Mouse (Mus musculus) embryonic fibroblast, embryonic 13.5 days (primary cell): ENCODE measurements around the gene Cecr2.

Experiments used
- CTCF ChIP-seq: IDR thresholded peaks from 2 replicates; pipeline ENCODE4 v1.5.1; 2011; ENCODE audit warnings: mild to moderate bottlenecking, control low read depth, low read length, moderate library complexity, borderline replicate concordance; ENCODE audit not compliant: insufficient read depth
- POLR2A ChIP-seq: IDR thresholded peaks from 2 replicates; pipeline ENCODE4 v1.6.1; 2011; ENCODE audit warnings: low read depth, mild to moderate bottlenecking, control low read depth, low read length, moderate library complexity

DNA sequence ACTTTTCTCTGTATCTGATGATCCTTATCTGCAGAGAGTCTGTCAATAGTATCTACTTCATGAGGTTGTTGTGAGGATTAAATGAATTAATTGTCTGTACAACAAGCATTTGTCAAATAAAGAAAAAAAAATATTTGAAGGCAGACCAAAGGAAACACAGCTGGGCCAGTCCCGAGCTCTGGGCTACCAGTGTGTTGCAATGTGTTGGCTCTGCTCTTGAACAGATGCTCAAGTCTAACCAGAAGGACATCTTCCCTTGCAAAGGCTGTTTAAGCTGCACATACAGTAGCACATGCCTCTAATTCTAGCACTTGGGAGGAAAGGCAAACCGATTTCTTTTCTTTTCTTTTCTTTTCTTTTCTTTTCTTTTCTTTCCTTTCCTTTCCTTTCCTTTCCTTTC lies 37.2 kb upstream of the Cecr2 start:
- TF ChIP-seq CTCF, result no peak
- no peak for TF ChIP-seq POLR2A
